Mouse (Mus musculus) erythroblast, embryonic 14.5 days (primary cell): ENCODE data around the gene Mpzl2. TPM values are rescaled to one million over a fixed set of nuclear protein-coding genes. Genes with fewer than 3 reads are reported as not detected.
"Not testable (repeated sequence)": the region's sequence is repeated elsewhere in the genome, so short reads cannot be mapped to it uniquely, and the experiment has no call there.

Source experiments
- H3K27me3 ChIP-seq: 2 replicates; pipeline ENCODE4 v1.6.1; 2012; ENCODE audit warnings: inconsistent platforms; ENCODE audit not compliant: control insufficient read depth
- H3K36me3 ChIP-seq: 2 replicates; pipeline ENCODE4 v1.6.1; 2012; ENCODE audit warnings: mild to moderate bottlenecking, inconsistent platforms; ENCODE audit not compliant: control insufficient read depth
- H3K4me1 ChIP-seq: 2 replicates; pipeline ENCODE4 v1.6.1; 2012; ENCODE audit warnings: inconsistent platforms; ENCODE audit not compliant: control insufficient read depth
- H3K4me3 ChIP-seq: replicated peaks from 2 replicates; pipeline ENCODE3; 2012; ENCODE audit warnings: moderate library complexity, mild to moderate bottlenecking, inconsistent platforms
- H3K9me3 ChIP-seq: 2 replicates; pipeline ENCODE4 v1.6.1; 2012; ENCODE audit warnings: low read length, inconsistent platforms, mixed read lengths; ENCODE audit not compliant: control insufficient read depth
- GATA1 ChIP-seq: IDR thresholded peaks from 2 replicates; pipeline ENCODE4 v1.6.1; 2012; ENCODE audit warnings: low read length, inconsistent platforms, mixed read lengths
- TAL1 ChIP-seq: IDR thresholded peaks from 3 replicates; pipeline ENCODE4 v1.6.1; 2012; ENCODE audit warnings: low read length, inconsistent platforms, mixed read lengths
- polyA plus RNA-seq: library from polyadenylated mRNA; stranded (reverse); fragments of >175 nt; gene quantifications from 2 replicates; pipeline ENCODE4 v1.2.3, GENCODE M21; 2012

Mpzl2 gene
- polyA plus RNA-seq, 1 experiment: not detected

- Histone ChIP-seq H3K27me3 (peaks cover 3% of the 10 kb centered on the region), H3K36me3 (no peaks in the 10 kb centered on the region), H3K4me3 (no peak overlapping the region), H3K4me1 (no peaks in the 10 kb centered on the region), H3K9me3 (no peaks in the 10 kb centered on the region)
- TF ChIP-seq GATA1 (no peak), TAL1 (no peak)
These were observed 16.0 kb upstream of the Mpzl2 start for GRCm38 (mm10) chr9:45023638-45024037.

DNA sequence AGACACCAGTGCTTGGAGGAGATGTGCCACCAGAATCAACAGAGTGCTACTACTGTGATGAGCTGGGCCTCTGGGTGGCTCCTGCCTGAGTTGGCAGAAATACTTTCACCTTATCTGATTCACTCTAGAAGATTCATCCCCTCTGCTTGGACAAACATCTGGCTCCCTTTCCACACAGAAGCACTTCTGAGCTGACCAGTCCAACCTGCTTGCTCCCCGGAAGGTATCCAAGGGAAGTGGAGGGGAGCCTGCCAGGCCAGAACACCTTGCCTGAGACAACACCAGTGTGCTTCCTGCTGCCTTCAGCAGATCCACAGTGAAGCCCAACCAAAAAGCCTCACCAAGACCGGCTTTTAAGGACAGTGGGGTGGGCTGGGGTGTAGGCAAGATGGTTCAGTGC lies 15.4 kb upstream of the Mpzl2 start:
- TF ChIP-seq GATA1 (no peak), TAL1 (no peak)

GRCm38 (mm10) chr9:45027376-45027775 lies 12.2 kb upstream of the Mpzl2 start:
- TF ChIP-seq GATA1 (no peak), TAL1 (no peak)
- H3K9me3 ChIP-seq: no peaks in the 10 kb centered on the region
- no peak overlapping the region for H3K4me3 ChIP-seq
- H3K27me3 ChIP-seq: peaks cover 6% of the 10 kb centered on the region
- no peaks in the 10 kb centered on the region for H3K4me1 ChIP-seq
- no peaks in the 10 kb centered on the region for H3K36me3 ChIP-seq

More for the DNA sequence above, 15.4 kb upstream of the Mpzl2 start:
- no peaks in the 10 kb centered on the region for H3K4me1 ChIP-seq
- no peaks in the 10 kb centered on the region for H3K9me3 ChIP-seq
- H3K36me3 ChIP-seq: no peaks in the 10 kb centered on the region
- H3K27me3 ChIP-seq: peaks cover 6% of the 10 kb centered on the region
- no peak overlapping the region for H3K4me3 ChIP-seq

DNA sequence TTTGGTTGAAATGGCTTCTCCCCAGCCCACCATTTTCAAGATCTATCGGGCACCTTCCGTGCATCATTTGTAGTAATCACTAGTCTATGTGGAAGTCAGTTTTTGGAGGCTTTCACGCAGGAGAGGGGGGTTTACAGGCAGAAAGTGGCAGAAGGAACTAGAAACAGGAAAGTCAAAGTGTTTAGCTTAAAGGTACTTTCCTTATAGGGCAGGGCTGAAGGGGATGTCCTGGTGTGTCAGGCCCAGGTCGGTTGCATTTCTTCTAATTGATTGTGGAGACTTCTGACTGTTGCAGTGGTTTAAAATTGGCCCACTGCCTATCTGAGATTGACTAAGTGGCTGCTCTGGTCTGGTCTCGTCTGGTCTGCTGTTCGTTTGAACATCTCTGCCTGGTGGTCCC lies 9.3 kb upstream of the Mpzl2 start:
- H3K9me3 ChIP-seq: no peaks in the 10 kb centered on the region
- no peaks in the 10 kb centered on the region for H3K36me3 ChIP-seq
- peaks cover 6% of the 10 kb centered on the region for H3K27me3 ChIP-seq
- no peaks in the 10 kb centered on the region for H3K4me1 ChIP-seq
- TF ChIP-seq GATA1 (no peak), TAL1 (no peak)
- no peak overlapping the region for H3K4me3 ChIP-seq

- Histone ChIP-seq H3K27me3 (peaks cover 4% of the 10 kb centered on the region; the same call in 1 of the 2 replicates), H3K36me3 (no peaks in the 10 kb centered on the region), H3K9me3 (no peaks in the 10 kb centered on the region), H3K4me3 (no peak overlapping the region), H3K4me1 (no peaks in the 10 kb centered on the region)
- TF ChIP-seq TAL1 (no peak), GATA1 (no peak)
These were observed 7.3 kb upstream of the Mpzl2 start for GRCm38 (mm10) chr9:45032261-45032660.

GRCm38 (mm10) chr9:45034526-45034925 lies 5.1 kb upstream of the Mpzl2 start:
- no peak for TF ChIP-seq TAL1
- H3K4me1 ChIP-seq: no peaks in the 10 kb centered on the region
- H3K9me3 ChIP-seq: no peaks in the 10 kb centered on the region
- peaks cover 7% of the 10 kb centered on the region for H3K27me3 ChIP-seq
- no peaks in the 10 kb centered on the region for H3K36me3 ChIP-seq
- no peak overlapping the region for H3K4me3 ChIP-seq

DNA sequence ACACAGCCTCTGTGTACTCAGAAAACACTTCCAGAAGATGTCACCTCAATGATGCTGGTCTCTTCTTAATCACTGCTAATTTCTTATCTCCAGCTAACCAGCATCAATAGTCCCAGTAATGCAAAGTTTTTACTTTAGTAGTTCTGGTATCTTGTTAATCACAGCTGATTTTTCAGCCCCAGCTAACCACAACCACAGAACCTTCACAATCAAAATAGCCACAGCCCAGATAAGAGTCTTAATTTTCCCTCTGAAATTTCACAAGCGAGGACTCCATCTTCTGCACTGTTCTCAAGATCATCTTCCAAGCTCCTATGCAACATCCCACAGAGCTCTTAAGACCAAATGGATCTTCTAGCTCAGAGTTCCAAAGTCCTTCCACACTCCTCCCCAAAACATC lies 1.8 kb upstream of the Mpzl2 start:
- H3K27me3 ChIP-seq: peaks cover 36% of the 10 kb centered on the region
- H3K4me3 ChIP-seq, H3K4me1 ChIP-seq, H3K9me3 ChIP-seq, H3K36me3 ChIP-seq: not testable (repeated sequence)

- Histone ChIP-seq H3K9me3 (no peaks in the 10 kb centered on the region), H3K4me3 (peak overlapping the region; percentile 3), H3K27me3 (peaks cover 50% of the 10 kb centered on the region), H3K4me1 (no peaks in the 10 kb centered on the region), H3K36me3 (no peaks in the 10 kb centered on the region; the same call in 1 of the 2 replicates)
- TF ChIP-seq TAL1 (no peak), GATA1 (no peak)
These were observed 657 bp downstream of the Mpzl2 start for GRCm38 (mm10) chr9:45040066-45040845.

DNA sequence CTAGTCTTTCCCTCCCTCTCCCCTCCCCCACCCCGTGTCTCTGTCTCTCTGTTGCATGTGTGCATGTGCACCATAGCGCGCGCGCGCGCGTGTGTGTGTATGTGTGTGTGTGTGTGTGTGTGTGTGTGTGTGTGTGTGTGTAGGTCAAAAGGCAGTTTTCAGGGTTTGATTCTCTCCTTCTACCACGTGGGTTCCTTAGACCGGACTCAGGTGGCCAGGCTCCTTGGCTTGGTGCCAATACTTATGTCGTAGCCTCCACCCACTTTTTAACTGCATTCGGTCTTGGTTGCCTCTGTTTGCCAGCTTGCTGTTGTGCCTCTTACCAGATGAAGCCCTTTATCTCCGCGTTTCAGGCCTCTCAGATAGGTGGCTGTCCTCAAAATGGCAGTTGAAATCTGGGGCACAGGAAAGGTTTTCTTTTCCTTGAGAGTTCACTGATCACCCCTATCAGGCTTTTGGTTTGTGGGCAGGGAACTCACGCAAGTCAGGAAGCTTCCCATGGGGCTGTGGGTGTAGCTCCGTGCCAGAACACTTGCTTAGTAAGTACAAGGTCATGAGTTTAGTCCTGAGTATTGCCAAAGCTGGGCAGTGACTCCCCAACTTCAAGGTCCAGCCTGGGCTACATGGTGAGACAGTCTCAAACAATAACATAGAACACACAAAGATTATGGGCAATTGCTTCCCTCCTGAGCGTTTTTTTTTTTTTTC lies 1.7 kb downstream of the Mpzl2 start:
- H3K4me1 ChIP-seq: no peaks in the 10 kb centered on the region
- no peaks in the 10 kb centered on the region; the same call in 1 of the 2 replicates for H3K36me3 ChIP-seq
- TF ChIP-seq GATA1: no peak
- no peak for TF ChIP-seq TAL1
- H3K4me3 ChIP-seq: no peak overlapping the region
- H3K9me3 ChIP-seq: no peaks in the 10 kb centered on the region
- peaks cover 50% of the 10 kb centered on the region for H3K27me3 ChIP-seq
